Mouse (Mus musculus): ENCODE results near the gene Asic4.

GRCm38 (mm10) chr1:75463652-75464204, 13.5 kb downstream of the Asic4 start:
- TF ChIP-seq CTCF (IDR thresholded peaks at IDR 0.05; ENCODE audit: control insufficient read depth, insufficient read depth, insufficient replicate concordance, low read depth, low read length) (no peak), POLR2A (IDR thresholded peaks at IDR 0.05; ENCODE audit: control insufficient read depth, low read depth, low read length) (no peak)
